Mouse (Mus musculus) left cerebral cortex, postnatal 4 days (tissue): ENCODE data around the gene AI661453. TPM values are rescaled to one million over a fixed set of nuclear protein-coding genes. Genes with fewer than 3 reads are reported as not detected.

Experiments
- total RNA-seq, 2 experiments: library from RNA; stranded (reverse); gene quantifications; 2 replicates each; pipeline ENCODE4 v1.2.3; 2021

Gene AI661453
- total RNA-seq, 2 experiments from 2014 or later, result 0.48 to 0.54 TPM

Other genes with a start within 250 kb of the AI661453 start
- gene Mrps10, start 67.7 kb upstream of the AI661453 start, total RNA-seq, result 10 to 100 TPM; 32.8 to 37.8 TPM
- gene Guca1b, start 51.2 kb upstream of the AI661453 start, total RNA-seq, result under 1 TPM; 0.56 to 0.92 TPM
- gene Guca1a, start 36.0 kb upstream of the AI661453 start, total RNA-seq, result under 1 TPM; 0.56 to 0.76 TPM
- gene 1700001C19Rik, start 761 bp downstream of the AI661453 start, total RNA-seq, result not detected
- gene Taf8, start 65.7 kb downstream of the AI661453 start, total RNA-seq, result 10 to 100 TPM; 12.7 to 15.5 TPM
- gene Ccnd3, start 68.4 kb downstream of the AI661453 start, total RNA-seq, result 10 to 100 TPM; 30.1 to 36.2 TPM
- 10 to 100 TPM; 28.6 TPM for gene Bysl, start 174.9 kb downstream of the AI661453 start, total RNA-seq
- gene Med20, start 175.0 kb downstream of the AI661453 start, total RNA-seq, result 10 to 100 TPM; 29.2 to 30.3 TPM
- 1 to 10 TPM; 4.8 to 6.6 TPM for gene Gm20517, start 175.0 kb downstream of the AI661453 start, total RNA-seq
- 10 to 100 TPM; 23.3 to 26.2 TPM for gene Usp49, start 194.1 kb downstream of the AI661453 start, total RNA-seq